Mouse (Mus musculus) R1 (cell line): ENCODE measurements around the gene Abi3.

Source experiments
- DNase-seq: peaks from one replicate; pipeline ENCODE4 v3.0.0-alpha.2; 2018; ENCODE audit warnings: low read depth, low spot score

Abi3 gene

GRCm38 (mm10) chr11:95789451-95789891 is 52.8 kb downstream of the Abi3 start:
- no peak for DNase-seq

GRCm38 (mm10) chr11:95786511-95786910 is 55.8 kb downstream of the Abi3 start:
- DNase-seq = no peak

DNA sequence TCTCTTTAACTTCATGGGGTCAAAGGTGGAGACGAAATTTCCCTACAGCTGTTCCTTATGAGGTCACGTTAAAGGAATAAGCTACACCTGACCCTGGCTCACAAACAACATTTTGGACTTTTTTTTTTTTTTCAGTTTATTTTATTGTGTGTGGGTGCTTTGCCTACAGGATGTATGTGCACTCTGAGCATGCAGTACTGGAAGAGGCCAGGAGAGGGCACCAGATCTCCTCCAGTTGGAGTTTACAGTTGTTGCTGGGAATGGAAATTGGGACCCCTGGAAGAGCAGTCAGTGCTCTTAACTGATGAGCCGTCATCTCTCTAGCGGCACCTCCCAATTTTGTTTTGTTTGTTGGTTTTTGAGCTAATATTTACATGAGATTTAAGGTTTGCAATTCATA is 56.6 kb downstream of the Abi3 start:
- DNase-seq = peak; percentile 88

DNA sequence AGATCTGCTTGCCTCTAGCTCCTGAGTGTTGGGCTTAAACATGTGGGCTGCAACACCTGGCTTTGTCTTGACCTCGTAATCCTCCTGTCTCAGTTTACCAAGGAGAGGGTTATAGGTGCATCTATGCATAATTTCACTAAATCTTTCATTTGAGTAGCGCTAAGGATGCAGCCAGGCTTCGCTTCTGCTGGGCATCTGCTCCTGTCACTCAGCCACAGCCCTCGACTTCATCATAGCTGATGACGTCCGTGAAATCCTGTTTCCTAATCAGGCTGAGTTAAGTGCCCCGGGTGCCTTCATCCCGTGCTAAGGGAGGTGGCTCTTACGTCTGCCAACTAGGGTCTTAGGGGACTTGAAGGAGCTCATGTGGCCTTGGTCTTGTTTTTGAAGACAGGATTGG is 58.3 kb downstream of the Abi3 start:
- DNase-seq = no peak

GRCm38 (mm10) chr11:95783457-95783856 is 58.8 kb downstream of the Abi3 start:
- DNase-seq = no peak

GRCm38 (mm10) chr11:95781557-95781956 is 60.7 kb downstream of the Abi3 start:
- peak; percentile 55 for DNase-seq

GRCm38 (mm10) chr11:95780480-95780879 is 61.8 kb downstream of the Abi3 start:
- no peak for DNase-seq
